In the genomic region with DNA sequence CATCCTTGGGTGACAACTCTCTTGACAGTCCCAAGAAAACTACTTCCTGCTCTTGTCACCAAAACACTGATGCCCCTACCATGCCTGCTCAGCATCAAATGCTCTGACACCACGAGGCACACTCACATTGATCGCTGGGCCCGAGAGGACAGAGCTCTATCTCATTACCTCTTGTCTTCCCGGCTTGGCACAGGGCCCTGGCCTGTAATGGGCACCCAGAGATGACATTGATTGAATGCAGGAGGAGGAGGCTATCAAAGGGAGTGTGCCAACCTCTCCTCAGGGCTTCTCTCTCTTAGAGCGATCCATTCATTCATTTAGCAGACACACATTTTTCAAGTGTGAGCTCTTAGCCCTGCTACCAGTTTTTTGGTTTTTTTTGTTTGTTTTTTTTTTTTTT, we compare ENCODE assay signal across 18 mouse cellular contexts.
DNase-seq lines count a peak whose midpoint lies in the region; ATAC-seq lines count a peak whose summit lies in the region.
"Had no signal": no experiment of that assay in that cellular context is flagged by ENCODE, and none has a peak within 500 bp of the region (broad histone marks: within the 10 kb centered on the region; RNA-seq: fewer than 3 reads in every experiment).

No protein-coding gene starts in this region.

- H3K9ac ChIP-seq in heart, embryonic 15.5 days = no peak overlapping the region
- H3K9ac ChIP-seq: midbrain, embryonic 15.5 days had no signal

- peak; percentile 45; the same call in 1 of the 2 replicates for ATAC-seq in heart, embryonic 15.5 days (replicated peaks; ENCODE audit: insufficient number of reproducible peaks, insufficient read depth, low FRiP score, low read depth)
- ATAC-seq in megakaryocyte progenitor cell, adult 5-6 weeks (replicated peaks; ENCODE audit: poor library complexity) = no peak
- ATAC-seq: midbrain, embryonic 15.5 days; Patski had no signal

- H3K4me3 ChIP-seq in heart, embryonic 15.5 days = no peak overlapping the region
- H3K4me3 ChIP-seq: forebrain, embryonic 10.5 days; midbrain, embryonic 15.5 days had no signal

- no peak for DNase-seq in heart, postnatal 10 days
- peak; percentile 71 for DNase-seq in left cerebral cortex, postnatal 4 days
- no peak for DNase-seq in left cerebral cortex, adult 8-10 months (ENCODE audit: low spot score in 2 of 2)
- DNase-seq in adrenal gland, adult 2 months = peak; percentile 42
- peak; percentile 49 for DNase-seq in adrenal gland, postnatal 14 days
- DNase-seq: cerebellum, adult 11-12 months; cerebellum, postnatal 36 days; gastrocnemius, postnatal 10 days; kidney, adult 2 months; kidney, postnatal 25 days; lung, adult 18-20 months; thymus, postnatal 4 days had no signal

- H3K9me3 ChIP-seq in heart, embryonic 15.5 days (replicated peaks) = no peaks in the 10 kb centered on the region
- H3K9me3 ChIP-seq: forebrain, embryonic 10.5 days; midbrain, embryonic 15.5 days had no signal

- no peak overlapping the region for H3K27ac ChIP-seq in heart, embryonic 15.5 days
- H3K27ac ChIP-seq: forebrain, embryonic 10.5 days; midbrain, embryonic 15.5 days had no signal

- intact Hi-C loops in heart, postnatal 10 days (cut with DNase I) = no loop called here
- intact Hi-C loops in left cerebral cortex, postnatal 4 days (cut with DNase I) = no loop called here

- H3K27me3 ChIP-seq in heart, embryonic 15.5 days = no peaks in the 10 kb centered on the region
- H3K27me3 ChIP-seq: midbrain, embryonic 15.5 days; Patski had no signal

- WGBS in heart, embryonic 15.5 days = 35% methylated on average over 5 of the region's 5 CpGs

- peaks cover 29% of the 10 kb centered on the region for H3K4me1 ChIP-seq in heart, embryonic 15.5 days (replicated peaks)

- H3K4me2 ChIP-seq in heart, embryonic 15.5 days = no peak overlapping the region
- H3K4me2 ChIP-seq: liver, embryonic 11.5 days; midbrain, embryonic 15.5 days had no signal

- H3K36me3 ChIP-seq in heart, embryonic 15.5 days = no peaks in the 10 kb centered on the region
- H3K36me3 ChIP-seq: forebrain, embryonic 10.5 days; midbrain, embryonic 15.5 days had no signal

Comparison
In these comparisons a context has a peak if more than half of its experiments do, and no peak if none do; other contexts are left out.
1. DNase-seq: peak in left cerebral cortex, postnatal 4 days (single experiment), adrenal gland, adult 2 months (single experiment) and adrenal gland, postnatal 14 days (single experiment); none in heart, postnatal 10 days (0 of 2) and left cerebral cortex, adult 8-10 months (0 of 2).